Mouse (Mus musculus): Measurements from ENCODE around the gene Ubl4a.
A peak's percentile ranks its signal among the peaks of the same experiment; 100 is the strongest.

DNA sequence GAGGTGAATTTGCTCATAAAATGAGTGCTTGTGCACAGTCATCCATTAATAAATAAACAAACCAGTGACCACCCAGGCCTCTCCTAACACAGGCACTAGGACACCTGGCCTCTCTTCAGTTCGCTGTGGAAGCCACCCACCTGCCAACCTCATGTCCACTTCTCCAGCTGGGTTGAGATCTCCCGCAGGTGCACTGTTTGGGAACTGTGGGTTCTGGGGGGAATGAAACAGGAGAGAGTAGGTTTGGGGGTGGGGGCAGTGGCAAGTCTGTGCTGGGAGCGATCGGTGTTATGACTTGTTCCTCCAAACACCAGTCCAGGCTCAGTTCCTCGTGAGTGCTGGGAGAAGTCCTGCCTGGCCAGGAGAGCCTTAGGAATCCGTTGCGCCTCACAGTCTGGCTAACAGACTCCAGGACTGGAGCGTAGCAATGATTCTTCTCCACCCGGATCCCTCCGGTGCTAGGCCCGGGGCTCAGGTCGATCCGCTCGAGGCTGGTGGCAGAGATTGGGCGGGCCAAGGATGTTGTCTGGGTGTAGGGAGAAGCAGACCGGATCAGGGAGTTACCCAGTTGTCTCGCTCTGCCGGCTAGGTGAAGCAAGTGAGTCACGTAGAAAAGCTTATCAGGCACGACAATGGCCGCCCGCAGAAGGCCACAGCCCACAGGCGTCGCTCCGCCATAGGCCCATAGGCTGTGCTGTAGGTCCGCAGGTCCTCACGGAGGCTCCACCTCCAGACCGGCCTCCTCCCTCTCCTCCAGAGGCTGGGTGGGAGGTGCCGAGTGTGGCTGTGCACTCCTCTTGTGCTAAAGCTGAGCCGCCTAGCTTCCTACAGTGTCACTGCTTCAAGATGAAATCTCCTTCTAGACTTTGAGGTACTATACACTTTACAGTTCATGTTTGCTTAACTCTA is 19.8 kb upstream of the Ubl4a start, which contains the start of the genes Fam3a and Ikbkg:
- TF ChIP-seq POLR2A (IDR thresholded peaks at IDR 0.05; ENCODE audit: extremely low read depth, insufficient read depth, low read length) (peak; percentile 64), CTCF (IDR thresholded peaks at IDR 0.05; ENCODE audit: low read depth, low read length) (peak; percentile 59)

All from liver, adult 2 months (tissue).